Comparison of ENCODE assay signal across 8 mouse cellular contexts in the genomic region with DNA sequence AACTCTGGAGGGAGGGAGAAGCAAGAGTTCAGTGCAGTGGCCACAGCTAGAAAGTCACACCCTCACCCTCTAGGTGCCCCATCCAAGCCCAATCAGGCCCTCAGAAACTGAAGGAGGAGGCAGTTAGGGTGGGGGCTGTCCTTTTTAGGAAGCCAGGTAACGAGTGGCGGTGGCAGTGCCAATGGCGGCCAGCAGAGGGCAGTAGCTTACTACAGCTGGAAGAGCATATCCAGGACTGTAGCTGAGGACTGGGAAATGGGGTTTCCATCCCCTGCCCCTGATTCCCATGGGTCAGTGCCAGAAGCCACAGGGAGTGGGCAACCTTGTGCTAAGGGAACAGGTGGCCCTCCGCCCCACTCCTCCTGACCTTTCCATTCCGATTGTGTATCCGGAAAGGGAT. TPM values are rescaled to one million over a fixed set of nuclear protein-coding genes. Genes with fewer than 3 reads are reported as not detected.
DNase-seq lines count a peak whose midpoint lies in the region; ATAC-seq and TF ChIP-seq lines count a peak whose summit lies in the region.

No protein-coding gene starts in this region.

- WGBS in embryonic facial prominence, embryonic 14.5 days: 13% methylated on average over 6 of the region's 6 CpGs
- 9% methylated on average over 6 of the region's 6 CpGs for WGBS in kidney, embryonic 15.5 days
- whole genome bisulfite sequencing in limb, embryonic 15.5 days: 12% methylated on average over 6 of the region's 6 CpGs

- no peak overlapping the region for H3ac ChIP-seq in C2C12 (ENCODE audit: control insufficient read depth, insufficient read length, low read depth)

- H3K79me3 ChIP-seq in C2C12 (ENCODE audit: low read depth): no peaks in the 10 kb centered on the region

- no peak overlapping the region for H3K4me2 ChIP-seq in embryonic facial prominence, embryonic 14.5 days (ENCODE audit: low read depth, low read length)
- no peak overlapping the region for H3K4me2 ChIP-seq in kidney, embryonic 15.5 days
- H3K4me2 ChIP-seq in limb, embryonic 15.5 days: no peak overlapping the region

- no peak overlapping the region for H3K4me3 ChIP-seq in C2C12 (ENCODE audit: insufficient read depth, poor library complexity, severe bottlenecking)
- no peak overlapping the region for H3K4me3 ChIP-seq in embryonic facial prominence, embryonic 14.5 days (ENCODE audit: low read depth, low read length)
- H3K4me3 ChIP-seq in kidney, embryonic 15.5 days (replicated peaks): no peak overlapping the region
- H3K4me3 ChIP-seq in limb, embryonic 15.5 days: no peak overlapping the region

- peak; percentile 88 for TF ChIP-seq CTCF in C2C12 (IDR thresholded peaks at IDR 0.05; ENCODE audit: control insufficient read depth, insufficient read depth, insufficient read length)

- H3K9ac ChIP-seq in embryonic facial prominence, embryonic 14.5 days (ENCODE audit: low read depth, low read length): no peak overlapping the region
- H3K9ac ChIP-seq in kidney, embryonic 15.5 days: no peak overlapping the region
- no peak overlapping the region for H3K9ac ChIP-seq in limb, embryonic 15.5 days

- peak; percentile 27; the same call in 1 of the 2 replicates for ATAC-seq in embryonic facial prominence, embryonic 14.5 days (ENCODE audit: low read depth)
- peak; percentile 63; the same call in 1 of the 2 replicates for ATAC-seq in kidney, embryonic 15.5 days (replicated peaks; ENCODE audit: low FRiP score)
- peak; percentile 35 for ATAC-seq in limb, embryonic 15.5 days (ENCODE audit: insufficient number of reproducible peaks, low FRiP score, low TSS enrichment, low read depth)

- H3K9me3 ChIP-seq in embryonic facial prominence, embryonic 14.5 days (ENCODE audit: control insufficient read depth, low read length): no peaks in the 10 kb centered on the region
- H3K9me3 ChIP-seq in kidney, embryonic 15.5 days (replicated peaks): no peaks in the 10 kb centered on the region
- H3K9me3 ChIP-seq in limb, embryonic 15.5 days: no peaks in the 10 kb centered on the region

- no peaks in the 10 kb centered on the region for H3K4me1 ChIP-seq in embryonic facial prominence, embryonic 14.5 days (ENCODE audit: control insufficient read depth, insufficient read depth, low read length)
- peaks cover 14% of the 10 kb centered on the region for H3K4me1 ChIP-seq in kidney, embryonic 15.5 days
- H3K4me1 ChIP-seq in limb, embryonic 15.5 days: peaks cover 11% of the 10 kb centered on the region

- peaks cover 89% of the 10 kb centered on the region for H3K36me3 ChIP-seq in C2C12 (ENCODE audit: control insufficient read depth, insufficient read depth)
- H3K36me3 ChIP-seq in embryonic facial prominence, embryonic 14.5 days (ENCODE audit: control insufficient read depth, insufficient read depth, low read length): peaks cover 58% of the 10 kb centered on the region
- peaks cover 83% of the 10 kb centered on the region for H3K36me3 ChIP-seq in kidney, embryonic 15.5 days
- peaks cover 66% of the 10 kb centered on the region for H3K36me3 ChIP-seq in limb, embryonic 15.5 days
- H3K36me3 ChIP-seq in splenic B cell, adult 2 months (ENCODE audit: control insufficient read depth, insufficient read depth, low read length, poor library complexity, severe bottlenecking): peaks cover 2% of the 10 kb centered on the region

- no peak overlapping the region for H3K27ac ChIP-seq in embryonic facial prominence, embryonic 14.5 days (replicated peaks; ENCODE audit: low read depth, low read length)
- peak overlapping the region; percentile 49 for H3K27ac ChIP-seq in kidney, embryonic 15.5 days
- no peak overlapping the region for H3K27ac ChIP-seq in limb, embryonic 15.5 days

- H3K27me3 ChIP-seq in C2C12 (ENCODE audit: control insufficient read depth, insufficient read depth, insufficient read length): no peaks in the 10 kb centered on the region
- H3K27me3 ChIP-seq in embryonic facial prominence, embryonic 14.5 days (replicated peaks; ENCODE audit: control insufficient read depth, insufficient read depth, low read length): no peaks in the 10 kb centered on the region
- no peaks in the 10 kb centered on the region for H3K27me3 ChIP-seq in kidney, embryonic 15.5 days
- H3K27me3 ChIP-seq in limb, embryonic 15.5 days: no peaks in the 10 kb centered on the region
- H3K27me3 ChIP-seq in splenic B cell, adult 2 months (ENCODE audit: control insufficient read depth, insufficient read depth, low read length, poor library complexity, severe bottlenecking): no peaks in the 10 kb centered on the region

- peak; percentile 82 to 87 for DNase-seq in adrenal gland, postnatal 36 days
- peak; percentile 84 for DNase-seq in embryonic facial prominence, embryonic 14.5 days (ENCODE audit: low spot score)
- peak; percentile 63 to 79 for DNase-seq in heart, adult 9 months (ENCODE audit: low spot score in 2 of 2)
- DNase-seq in natural killer cell, adult 2 months (ENCODE audit: low spot score in 2 of 2): peak; percentile 82 to 87
- peak; percentile 90 for DNase-seq in splenic B cell, adult 2 months (ENCODE audit: low read depth, low spot score)

- no peaks in the 10 kb centered on the region for H3K79me2 ChIP-seq in C2C12 (ENCODE audit: control insufficient read depth, insufficient read depth)

TF ChIP-seq in C2C12, 6 proteins besides CTCF, POLR2A, EP300 and RAD21:
- TF ChIP-seq MAX (IDR thresholded peaks at IDR 0.05): peak; percentile 18
- no peak for TF ChIP-seq USF1 (IDR thresholded peaks at IDR 0.05; ENCODE audit: low read depth)
- TF ChIP-seq MYOD1 (IDR thresholded peaks at IDR 0.05; ENCODE audit: control insufficient read depth, insufficient read length, low read depth): peak; percentile 54
TF ChIP-seq in C2C12: peak in this region for 2.

RNA-seq across cellular contexts. Expression of a gene that starts 49.5 kb away (rescaled TPM):
- 105 TPM for polyA plus RNA-seq in C2C12 (2012; fragmentation: generic; extraction: Trizol)
- total RNA-seq in adrenal gland, postnatal 36 days (2021): 10 to 100 TPM; 45.9 to 48.6 TPM
- polyA plus RNA-seq in embryonic facial prominence, embryonic 14.5 days (2014; fragmentation: Nextera tagmentation; extraction: Ambion mirVana): 113 and 124 TPM in 2 replicates
- polyA plus RNA-seq in kidney, embryonic 15.5 days (2015; fragmentation: Nextera tagmentation; extraction: Ambion mirVana): 105 and 111 TPM in 2 replicates
- 101 and 107 TPM in 2 replicates for polyA plus RNA-seq in limb, embryonic 15.5 days (2015; fragmentation: Nextera tagmentation; extraction: Ambion mirVana)

RNA-seq across cellular contexts. Expression of a gene that starts 57.3 kb away (rescaled TPM):
- polyA plus RNA-seq in C2C12 (2012; fragmentation: generic; extraction: Trizol): 85.5 TPM
- total RNA-seq in adrenal gland, postnatal 36 days (2021): 10 to 100 TPM; 28.3 to 29.7 TPM
- polyA plus RNA-seq in embryonic facial prominence, embryonic 14.5 days (2014; fragmentation: Nextera tagmentation; extraction: Ambion mirVana): 63.8 and 70.2 TPM in 2 replicates
- polyA plus RNA-seq in kidney, embryonic 15.5 days (2015; fragmentation: Nextera tagmentation; extraction: Ambion mirVana): 30.2 and 33.1 TPM in 2 replicates
- 48.1 and 60.8 TPM in 2 replicates for polyA plus RNA-seq in limb, embryonic 15.5 days (2015; fragmentation: Nextera tagmentation; extraction: Ambion mirVana)
